ENCODE assay signal across 9 mouse cellular contexts in genomic region chr1:51445854-51446460, GRCm38 (mm10). TPM values are rescaled to one million over a fixed set of nuclear protein-coding genes. Genes with fewer than 3 reads are reported as not detected.
DNase-seq lines count a peak whose midpoint lies in the region; TF ChIP-seq lines count a peak whose summit lies in the region.
"Had no signal": no experiment of that assay in that cellular context is flagged by ENCODE, and none has a peak within 500 bp of the region (broad histone marks: within the 10 kb centered on the region; RNA-seq: fewer than 3 reads in every experiment).

No protein-coding gene starts in this region.

- TF ChIP-seq CTCF in kidney, adult 2 months (conservative IDR thresholded peaks at IDR 0.05; ENCODE audit: insufficient read depth, insufficient read length, low read depth, low read length), result no peak

- no peaks in the 10 kb centered on the region for H3K27me3 ChIP-seq in kidney, adult 2 months (replicated peaks; ENCODE audit: control insufficient read depth, insufficient read depth, low read length)
- no peaks in the 10 kb centered on the region for H3K27me3 ChIP-seq in midbrain, embryonic 10.5 days (ENCODE audit: low read depth, poor library complexity, severe bottlenecking)
- H3K27me3 ChIP-seq: stomach, embryonic 15.5 days had no signal

- no peak for TF ChIP-seq POLR2A in kidney, adult 2 months (IDR thresholded peaks at IDR 0.05; ENCODE audit: low read depth, low read length)

- H3K9me3 ChIP-seq in midbrain, embryonic 10.5 days (replicated peaks), result no peaks in the 10 kb centered on the region
- H3K9me3 ChIP-seq: stomach, embryonic 15.5 days had no signal

- no peaks in the 10 kb centered on the region for H3K36me3 ChIP-seq in kidney, adult 2 months (ENCODE audit: control insufficient read depth, insufficient read depth, low read length)
- no peaks in the 10 kb centered on the region for H3K36me3 ChIP-seq in midbrain, embryonic 10.5 days
- H3K36me3 ChIP-seq: stomach, embryonic 15.5 days had no signal

- peak overlapping the region; percentile 80 for H3K27ac ChIP-seq in kidney, adult 2 months (ENCODE audit: insufficient read depth, low read depth, low read length)
- H3K27ac ChIP-seq in midbrain, embryonic 10.5 days (replicated peaks), result no peak overlapping the region
- H3K27ac ChIP-seq: stomach, embryonic 15.5 days had no signal

- H3K4me3 ChIP-seq in kidney, adult 2 months (ENCODE audit: insufficient read depth, low read depth, low read length), result no peak overlapping the region
- no peak overlapping the region for H3K4me3 ChIP-seq in midbrain, embryonic 10.5 days
- H3K4me3 ChIP-seq: stomach, embryonic 15.5 days had no signal

- 28% methylated on average over 9 of the region's 9 CpGs for WGBS in kidney, adult 2 months
- 35% methylated on average over 9 of the region's 9 CpGs for WGBS in midbrain, embryonic 10.5 days

- DNase-seq in adrenal gland, postnatal 10 days, result peak; percentile 53
- no peak for DNase-seq in adrenal gland, adult 18-20 months (ENCODE audit: low spot score in 2 of 2)
- DNase-seq in cerebellum, adult 18-20 months, result peak; percentile 66 to 73
- DNase-seq in kidney, adult 2 months, result peak; percentile 71
- DNase-seq in midbrain, embryonic 10.5 days (ENCODE audit: low spot score), result peak; percentile 29
- no peak for DNase-seq in thymus, postnatal 0 days (ENCODE audit: low spot score)
- DNase-seq in urinary bladder, postnatal 25 days (ENCODE audit: low spot score), result no peak
- no peak for DNase-seq in gastrocnemius, postnatal 10 days

- peaks cover 4% of the 10 kb centered on the region; the same call in 1 of the 2 replicates for H3K4me1 ChIP-seq in kidney, adult 2 months (ENCODE audit: control insufficient read depth, insufficient read depth, low read length)
- peaks cover 14% of the 10 kb centered on the region for H3K4me1 ChIP-seq in midbrain, embryonic 10.5 days
- H3K4me1 ChIP-seq: stomach, embryonic 15.5 days had no signal

RNA-seq across cellular contexts. Expression of gene Nabp1, which starts 32.3 kb away (rescaled TPM):
- 10 to 100 TPM; 27.4 to 27.9 TPM for total RNA-seq in adrenal gland, postnatal 10 days (2021)
- total RNA-seq in adrenal gland, adult 18-20 months (2021), result 10 to 100 TPM; 36.3 to 44.6 TPM
- polyA plus RNA-seq in kidney, adult 2 months (2012; rRNA removed), result 28.6 and 33.1 TPM in 2 replicates
- 7.3 and 7.8 TPM in 2 replicates for polyA plus RNA-seq in midbrain, embryonic 10.5 days (2016; fragmentation: Nextera tagmentation; extraction: Ambion mirVana)
- 176 and 185 TPM in 2 replicates for polyA plus RNA-seq in thymus, postnatal 0 days (2015; fragmentation: Nextera tagmentation; extraction: Ambion mirVana)
- total RNA-seq in gastrocnemius, postnatal 10 days (2021), result 10 to 100 TPM; 13.3 to 13.9 TPM

Comparison
In these comparisons a context has a peak if more than half of its experiments do, and no peak if none do; other contexts are left out.
1. DNase-seq: peak in adrenal gland, postnatal 10 days (single experiment), cerebellum, adult 18-20 months (2 of 2), kidney, adult 2 months (single experiment) and midbrain, embryonic 10.5 days (single experiment); none in adrenal gland, adult 18-20 months (0 of 2), thymus, postnatal 0 days (single experiment), urinary bladder, postnatal 25 days (single experiment) and gastrocnemius, postnatal 10 days (single experiment).